Mouse (Mus musculus) heart, embryonic 14.5 days (tissue): Measurements from ENCODE around the gene Mphosph6. TPM values are rescaled to one million over a fixed set of nuclear protein-coding genes. Genes with fewer than 3 reads are reported as not detected.
A peak's percentile ranks its signal among the peaks of the same experiment; 100 is the strongest.

Source experiments
- ATAC-seq: fragments of 200-750 bp; cut with Nextera tagmentation; 2 replicates; pipeline ENCODE4 v1.8.0; 2017; ENCODE audit warnings: low read depth, moderate TSS enrichment; ENCODE audit not compliant: insufficient number of reproducible peaks, insufficient read depth, low FRiP score
- H3K27ac ChIP-seq, 2 experiments: fragments of 200-500 bp in 1 of 2; fragments of 300-500 bp in 1 of 2; sonication (generic) in 1 of 2; replicated peaks in 1 of 2; 2 replicates each; pipeline ENCODE4 v1.5.1; 2012 to 2014; ENCODE audit warnings: low read depth in 2 of 2, low read length in 2 of 2, control low read depth in 1 of 2, mild to moderate bottlenecking in 1 of 2, mixed read lengths in 1 of 2; ENCODE audit not compliant: control insufficient read depth in 1 of 2, insufficient read depth in 1 of 2
- H3K27me3 ChIP-seq: fragments of 300-500 bp; sonication (generic); 2 replicates; pipeline ENCODE4 v1.6.1; 2014; ENCODE audit warnings: mild to moderate bottlenecking, low read length, control low read depth; ENCODE audit not compliant: control insufficient read depth, insufficient read depth
- H3K36me3 ChIP-seq: fragments of 300-500 bp; sonication (generic); 2 replicates; pipeline ENCODE4 v1.6.1; 2014; ENCODE audit warnings: mild to moderate bottlenecking, control low read depth, low read length, mixed read lengths; ENCODE audit not compliant: control insufficient read depth, insufficient read depth
- H3K4me1 ChIP-seq, 2 experiments: fragments of 200-500 bp in 1 of 2; fragments of 300-500 bp in 1 of 2; sonication (generic) in 1 of 2; 2 replicates each; pipeline ENCODE4 v1.6.1; 2012 to 2014; ENCODE audit warnings: low read length in 2 of 2, control low read depth in 1 of 2, mixed read lengths in 1 of 2; ENCODE audit not compliant: control insufficient read depth in 2 of 2, insufficient read depth in 2 of 2
- H3K4me2 ChIP-seq: fragments of 300-500 bp; sonication (generic); 2 replicates; pipeline ENCODE4 v1.6.1; 2014; ENCODE audit warnings: mild to moderate bottlenecking, low read length
- H3K4me3 ChIP-seq, 2 experiments: fragments of 200-500 bp in 1 of 2; fragments of 300-500 bp in 1 of 2; sonication (generic) in 1 of 2; 2 replicates each; pipeline ENCODE4 v1.5.1; 2012 to 2014; ENCODE audit warnings: low read length in 2 of 2, mild to moderate bottlenecking in 2 of 2, control low read depth in 1 of 2, low read depth in 1 of 2, moderate library complexity in 1 of 2; ENCODE audit not compliant: control insufficient read depth in 1 of 2, insufficient read depth in 1 of 2
- H3K9ac ChIP-seq: fragments of 300-500 bp; sonication (generic); 2 replicates; pipeline ENCODE4 v1.6.1; 2014; ENCODE audit warnings: mild to moderate bottlenecking, low read length
- H3K9me3 ChIP-seq: fragments of 300-500 bp; sonication (generic); 2 replicates; pipeline ENCODE4 v1.6.1; 2016; ENCODE audit warnings: low read length, control low read depth; ENCODE audit not compliant: control insufficient read depth
- WGBS: fragments of 180-500 bp; shearing (Covaris S2); extraction: QIAGEN DNeasy Blood & Tissue Kit; methylation state at CpG from one replicate; pipeline ENCODE4 v1.1.7; 2014; 5-methylcytosine and 5-hydroxymethylcytosine counted together
- polyA plus RNA-seq: library from polyadenylated mRNA; unstranded; fragments of >200 nt; fragmentation: Nextera tagmentation; extraction: Ambion mirVana; gene quantifications from 2 replicates; pipeline ENCODE4 v1.2.1, GENCODE M21; 2014

Mphosph6 gene
- polyA plus RNA-seq, 1 experiment from 2014 or later: 32.4 TPM

- peak overlapping the region; percentile 58 for H3K9ac ChIP-seq
- ATAC-seq: peak; percentile 35
- no peaks in the 10 kb centered on the region for H3K9me3 ChIP-seq
- peaks cover 19% of the 10 kb centered on the region for H3K36me3 ChIP-seq
- peaks cover 9 to 17% of the 10 kb centered on the region in 2 experiments for H3K4me1 ChIP-seq
- H3K4me3 ChIP-seq: peak overlapping the region; percentile 69 to 79
- WGBS: 3% methylated on average over 11 of the region's 11 CpGs
- peak overlapping the region; percentile 82 for H3K4me2 ChIP-seq
- H3K27ac ChIP-seq: peak overlapping the region; percentile 74 to 78
- H3K27me3 ChIP-seq: no peaks in the 10 kb centered on the region
Observed at GRCm38 (mm10) chr8:117802299-117802689, 551 bp upstream of the Mphosph6 start.

- peaks cover 9 to 17% of the 10 kb centered on the region in 2 experiments for H3K4me1 ChIP-seq
- no peak overlapping the region for H3K4me3 ChIP-seq
- H3K9ac ChIP-seq: no peak overlapping the region
- no peak overlapping the region for H3K4me2 ChIP-seq
- 87% methylated on average over 2 of the region's 2 CpGs for WGBS
- H3K36me3 ChIP-seq: peaks cover 60% of the 10 kb centered on the region
- H3K9me3 ChIP-seq: no peaks in the 10 kb centered on the region
- no peaks in the 10 kb centered on the region for H3K27me3 ChIP-seq
- H3K27ac ChIP-seq: no peak overlapping the region
- no peak for ATAC-seq
Observed at GRCm38 (mm10) chr8:117798066-117798465, 3.7 kb downstream of the Mphosph6 start.

GRCm38 (mm10) chr8:117796464-117796863 lies 5.3 kb downstream of the Mphosph6 start:
- Histone ChIP-seq H3K9me3 (no peaks in the 10 kb centered on the region), H3K4me3 (no peak overlapping the region), H3K9ac (no peak overlapping the region), H3K4me2 (no peak overlapping the region), H3K36me3 (peaks cover 76% of the 10 kb centered on the region), H3K27me3 (no peaks in the 10 kb centered on the region), H3K4me1 (peaks cover 5 to 11% of the 10 kb centered on the region in 2 experiments), H3K27ac (no peak overlapping the region)
- WGBS: 92% methylated on average over 15 of the region's 15 CpGs
- no peak for ATAC-seq

- no peaks in the 10 kb centered on the region for H3K4me1 ChIP-seq
- H3K9ac ChIP-seq: no peak overlapping the region
- 96% methylated on average over 10 of the region's 10 CpGs for WGBS
- no peaks in the 10 kb centered on the region for H3K27me3 ChIP-seq
- no peak overlapping the region for H3K4me2 ChIP-seq
- H3K27ac ChIP-seq: no peak overlapping the region
- no peak overlapping the region for H3K4me3 ChIP-seq
- H3K36me3 ChIP-seq: peaks cover 95% of the 10 kb centered on the region
- ATAC-seq: no peak
- no peaks in the 10 kb centered on the region for H3K9me3 ChIP-seq
Observed at GRCm38 (mm10) chr8:117794581-117794980, 7.2 kb downstream of the Mphosph6 start.

- Histone ChIP-seq H3K4me1 (no peaks in the 10 kb centered on the region), H3K36me3 (peaks cover 92% of the 10 kb centered on the region), H3K27me3 (no peaks in the 10 kb centered on the region), H3K27ac (no peak overlapping the region), H3K4me3 (no peak overlapping the region), H3K9ac (no peak overlapping the region), H3K4me2 (no peak overlapping the region), H3K9me3 (no peaks in the 10 kb centered on the region)
- 86% methylated on average over 19 of the region's 19 CpGs for WGBS
- ATAC-seq: no peak
Observed at GRCm38 (mm10) chr8:117792616-117793144, 9.1 kb downstream of the Mphosph6 start.

GRCm38 (mm10) chr8:117786428-117786827 lies 15.3 kb downstream of the Mphosph6 start:
- Histone ChIP-seq H3K4me3 (no peak overlapping the region), H3K36me3 (peaks cover 32% of the 10 kb centered on the region), H3K27me3 (no peaks in the 10 kb centered on the region), H3K27ac (no peak overlapping the region), H3K4me1 (no peaks in the 10 kb centered on the region), H3K4me2 (no peak overlapping the region), H3K9ac (no peak overlapping the region), H3K9me3 (no peaks in the 10 kb centered on the region)
- ATAC-seq: no peak
- 94% methylated on average over 3 of the region's 3 CpGs for WGBS

GRCm38 (mm10) chr8:117783021-117783420 lies 18.7 kb downstream of the Mphosph6 start:
- peaks cover 4% of the 10 kb centered on the region; the same call in 1 of the 2 replicates for H3K36me3 ChIP-seq
- no peak overlapping the region for H3K27ac ChIP-seq
- WGBS: 92% methylated on average over 7 of the region's 7 CpGs
- H3K4me1 ChIP-seq: no peaks in the 10 kb centered on the region
- ATAC-seq: no peak
- H3K9ac ChIP-seq: no peak overlapping the region
- H3K4me3 ChIP-seq: no peak overlapping the region
- no peak overlapping the region for H3K4me2 ChIP-seq
- no peaks in the 10 kb centered on the region for H3K27me3 ChIP-seq
- no peaks in the 10 kb centered on the region for H3K9me3 ChIP-seq
